In genomic region chr13:100201659-100202333, GRCm38 (mm10) we compare ENCODE assay signal across 7 mouse cellular contexts. TPM values are rescaled to one million over a fixed set of nuclear protein-coding genes. Genes with fewer than 3 reads are reported as not detected.
A peak's percentile ranks its signal among the peaks of the same experiment; 100 is the strongest.
DNase-seq lines count a peak whose midpoint lies in the region; ATAC-seq and TF ChIP-seq lines count a peak whose summit lies in the region.
"Not testable (repeated sequence)": the region's sequence is repeated elsewhere in the genome, so short reads cannot be mapped to it uniquely, and the experiment has no call there.

Naip2 (minus strand) TSS chr13:100202092.

- not testable (repeated sequence) for H3K4me1 ChIP-seq in G1E (ENCODE audit: insufficient read depth, low read depth, low read length); brown adipose tissue, adult 24 weeks (ENCODE audit: control insufficient read depth, insufficient read depth, insufficient read length, low read length); small intestine, adult 2 months (ENCODE audit: control insufficient read depth, insufficient read depth, insufficient read length, low read length)
- H3K4me1 ChIP-seq in liver, embryonic 15.5 days (replicated peaks) = peaks cover 10% of the 10 kb centered on the region; the same call in 1 of the 2 replicates

- 0 out of 2 replicates have a peak within 1 kb of the TSS, but pooled peaks have one; percentile 11 for H3K9ac ChIP-seq in liver, embryonic 15.5 days

- peak within 1 kb of the TSS; percentile 62 for H3K4me3 ChIP-seq in G1E (ENCODE audit: low read depth, low read length)
- H3K4me3 ChIP-seq in brown adipose tissue, adult 24 weeks (ENCODE audit: insufficient read depth, low read depth, low read length) = peak within 1 kb of the TSS; percentile 51
- H3K4me3 ChIP-seq in liver, embryonic 15.5 days (replicated peaks) = peak within 1 kb of the TSS; percentile 48
- H3K4me3 ChIP-seq in macrophage (ENCODE audit: inconsistent target) = peak within 1 kb of the TSS; percentile 38
- peak within 1 kb of the TSS; percentile 43 for H3K4me3 ChIP-seq in small intestine, adult 2 months (ENCODE audit: low read depth, low read length)

- H3K27me3 ChIP-seq in G1E (ENCODE audit: insufficient read depth, low read length); liver, embryonic 15.5 days; small intestine, adult 2 months (ENCODE audit: control insufficient read depth, insufficient read depth, low read length): not testable (repeated sequence)

- H3K4me2 ChIP-seq in liver, embryonic 15.5 days = peak within 1 kb of the TSS; percentile 54

- peaks cover 47% of the 10 kb centered on the region for H3K79me2 ChIP-seq in macrophage (ENCODE audit: inconsistent target)

- WGBS in liver, embryonic 15.5 days (ENCODE audit: insufficient replicate concordance) = 5% methylated on average over 3 of the region's 3 CpGs
- WGBS in macrophage (ENCODE audit: missing documents) = 0% methylated on average over 1 of the region's 3 CpGs
- WGBS in small intestine, adult 2 months = 12% methylated on average over 3 of the region's 3 CpGs

- TF ChIP-seq CTCF in G1E (IDR thresholded peaks at IDR 0.05; ENCODE audit: low read depth, low read length); small intestine, adult 2 months (IDR thresholded peaks at IDR 0.05; ENCODE audit: extremely low read depth, insufficient read length, insufficient replicate concordance, low read depth, low read length): not testable (repeated sequence)

- DNase-seq in G1E (ENCODE audit: low spot score) = peak; percentile 4
- DNase-seq in heart, adult 9 months (ENCODE audit: low spot score in 2 of 2) = peak; percentile 6 to 25
- peak; percentile 4 for DNase-seq in kidney, adult 9 months

- H3K36me3 ChIP-seq in G1E (replicated peaks); liver, embryonic 15.5 days (replicated peaks); macrophage (ENCODE audit: inconsistent target); small intestine, adult 2 months (ENCODE audit: control insufficient read depth, insufficient read depth, low read length): not testable (repeated sequence)

- not testable (repeated sequence) for H3K9me3 ChIP-seq in G1E (replicated peaks); liver, embryonic 15.5 days (replicated peaks)

- peak within 1 kb of the TSS; percentile 68 for H3K27ac ChIP-seq in brown adipose tissue, adult 24 weeks (replicated peaks; ENCODE audit: low read depth, low read length)
- H3K27ac ChIP-seq in liver, embryonic 15.5 days (replicated peaks) = peak within 1 kb of the TSS; percentile 45
- peak within 1 kb of the TSS; percentile 59 for H3K27ac ChIP-seq in macrophage
- H3K27ac ChIP-seq in small intestine, adult 2 months (ENCODE audit: insufficient read depth, low read depth, low read length) = peak within 1 kb of the TSS; percentile 94

- peak; percentile 93 for ATAC-seq in G1E (ENCODE audit: extremely low read depth, insufficient number of reproducible peaks, low FRiP score, poor library complexity, severe bottlenecking)
- ATAC-seq in liver, embryonic 15.5 days (ENCODE audit: insufficient read depth) = peak; percentile 86

- not testable (repeated sequence) for TF ChIP-seq POLR2A in small intestine, adult 2 months (IDR thresholded peaks at IDR 0.05; ENCODE audit: low read depth, low read length)

RNA-seq across cellular contexts. Expression of gene Naip2, which starts in this region (rescaled TPM):
- total RNA-seq in G1E (2014; fragmentation: Nextera tagmentation) = 8.9 and 10.6 TPM in 2 replicates
- 21.1 and 21.3 TPM in 2 replicates for total RNA-seq in G1E (2017)
- polyA plus RNA-seq in G1E (2012) = 0.26 and 0.30 TPM in 2 replicates
- polyA plus RNA-seq in brown adipose tissue, adult 24 weeks (2012; ENCODE audit: insufficient read depth, insufficient read length, missing spikeins) = 0.79 TPM in 2 replicates
- 1.7 and 1.8 TPM in 2 replicates for polyA plus RNA-seq in liver, embryonic 15.5 days (2015; fragmentation: Nextera tagmentation; extraction: Ambion mirVana)
- total RNA-seq in macrophage (2018; cell fraction: chromatin; rRNA removed) = 10 to 100 TPM; 42.6 to 88.1 (median 68.0) TPM
- 10 to 100 TPM; 26.0 to 56.1 (median 38.5) TPM for total RNA-seq in macrophage (2018; cell fraction: cytosol; rRNA removed)
- 10 to 100 TPM; 27.2 to 77.0 (median 60.8) TPM for total RNA-seq in macrophage (2018; cell fraction: nucleus; rRNA removed)
- 24.5 to 39.3 TPM (median 28.2 TPM) in 3 replicates for polyA plus RNA-seq in macrophage (2018)
- polyA plus RNA-seq in small intestine, adult 2 months (2012; rRNA removed) = 3.9 and 12.0 TPM in 2 replicates

Comparison
In these comparisons a context has a peak if more than half of its experiments do, and no peak if none do; other contexts are left out.
1. Peak in every context shown above with its lines: DNase-seq, ATAC-seq, H3K4me3 ChIP-seq and H3K27ac ChIP-seq.